In the genomic region with DNA sequence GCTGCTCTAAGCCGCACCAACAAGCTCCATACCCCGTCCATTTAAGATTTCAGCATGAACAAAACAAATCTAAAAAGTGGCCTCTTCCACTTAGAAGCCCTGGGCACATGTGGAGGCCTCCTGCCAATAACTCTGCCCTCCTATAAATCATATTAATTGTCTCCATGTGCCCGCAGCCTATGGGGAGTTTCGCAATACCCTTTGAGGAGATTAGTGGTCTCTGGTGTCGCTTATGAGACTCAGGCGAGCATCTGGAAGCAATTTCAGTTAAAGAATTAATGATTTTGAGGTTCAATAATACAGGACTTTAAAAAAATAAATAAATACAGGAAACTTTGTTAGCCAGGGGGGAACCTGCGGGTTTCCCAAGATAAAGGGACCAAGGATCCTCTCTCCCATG, we compare ENCODE assay signal across 21 mouse cellular contexts. TPM values are rescaled to one million over a fixed set of nuclear protein-coding genes. Genes with fewer than 3 reads are reported as not detected.
A peak's percentile ranks its signal among the peaks of the same experiment; 100 is the strongest.
DNase-seq lines count a peak whose midpoint lies in the region; ATAC-seq lines count a peak whose summit lies in the region.
"Had no signal": no experiment of that assay in that cellular context is flagged by ENCODE, and none has a peak within 500 bp of the region (broad histone marks: within the 10 kb centered on the region; RNA-seq: fewer than 3 reads in every experiment).

No protein-coding gene starts in this region.

- H3K4me2 ChIP-seq in neural tube, embryonic 15.5 days, result no peak overlapping the region
- no peak overlapping the region for H3K4me2 ChIP-seq in embryonic facial prominence, embryonic 11.5 days (ENCODE audit: low read depth, low read length)
- H3K4me2 ChIP-seq: neural tube, embryonic 12.5 days had no signal

- ATAC-seq in neural tube, embryonic 15.5 days (ENCODE audit: low FRiP score), result no peak
- ATAC-seq in embryonic facial prominence, embryonic 11.5 days (replicated peaks; ENCODE audit: insufficient number of reproducible peaks, low FRiP score, low TSS enrichment, low read depth), result no peak
- ATAC-seq: forebrain, postnatal 0 days; liver, postnatal 0 days had no signal

- peak; percentile 61 for DNase-seq in neural tube, embryonic 10.5 days (ENCODE audit: extremely low spot score, low spot score)
- DNase-seq in embryonic facial prominence, embryonic 11.5 days (ENCODE audit: low spot score), result peak; percentile 95
- DNase-seq in limb, embryonic 10.5 days (ENCODE audit: low spot score), result peak; percentile 80
- no peak for DNase-seq in testis, postnatal 10 days (ENCODE audit: low spot score)
- no peak for DNase-seq in cerebellum, postnatal 25 days
- DNase-seq in gastrocnemius, postnatal 36 days, result no peak
- DNase-seq: adrenal gland, adult 2 months; cerebellum, adult 9-10 months; forebrain, postnatal 0 days; heart, adult 11 months; heart, postnatal 36 days; kidney, adult 18-20 months; liver, postnatal 0 days; lung, postnatal 14 days; thymus, postnatal 14 days had no signal

- no peak overlapping the region for H3K4me3 ChIP-seq in neural tube, embryonic 15.5 days (replicated peaks)
- no peak overlapping the region for H3K4me3 ChIP-seq in embryonic facial prominence, embryonic 11.5 days (ENCODE audit: low read depth, low read length)
- H3K4me3 ChIP-seq in limb, embryonic 10.5 days, result no peak overlapping the region
- H3K4me3 ChIP-seq: megakaryocyte, embryonic 14.5 days; neural tube, embryonic 12.5 days had no signal

- 57% methylated on average over 7 of the region's 7 CpGs for WGBS in neural tube, embryonic 15.5 days
- WGBS in embryonic facial prominence, embryonic 11.5 days, result 26% methylated on average over 7 of the region's 7 CpGs
- WGBS in limb, embryonic 10.5 days, result 9% methylated on average over 7 of the region's 7 CpGs

- H3K4me1 ChIP-seq in neural tube, embryonic 15.5 days, result peaks cover 49% of the 10 kb centered on the region
- 0 out of 2 replicates have a peak, but pooled peaks cover 4% of the 10 kb centered on the region for H3K4me1 ChIP-seq in embryonic facial prominence, embryonic 11.5 days (ENCODE audit: control insufficient read depth, insufficient read depth, low read length)
- H3K4me1 ChIP-seq in limb, embryonic 10.5 days, result peaks cover 77% of the 10 kb centered on the region

- H3K9me3 ChIP-seq in neural tube, embryonic 15.5 days (replicated peaks), result no peaks in the 10 kb centered on the region
- H3K9me3 ChIP-seq in embryonic facial prominence, embryonic 11.5 days (replicated peaks; ENCODE audit: control insufficient read depth, low read length), result no peaks in the 10 kb centered on the region
- no peaks in the 10 kb centered on the region; the same call in 1 of the 2 replicates for H3K9me3 ChIP-seq in limb, embryonic 10.5 days (replicated peaks)
- H3K9me3 ChIP-seq: neural tube, embryonic 12.5 days had no signal

- H3K36me3 ChIP-seq in neural tube, embryonic 15.5 days, result no peaks in the 10 kb centered on the region
- H3K36me3 ChIP-seq in embryonic facial prominence, embryonic 11.5 days (replicated peaks; ENCODE audit: control insufficient read depth, insufficient read depth, low read depth, low read length), result no peaks in the 10 kb centered on the region
- peaks cover 7% of the 10 kb centered on the region; the same call in 1 of the 2 replicates for H3K36me3 ChIP-seq in limb, embryonic 10.5 days
- H3K36me3 ChIP-seq: neural tube, embryonic 12.5 days had no signal

- H3K27me3 ChIP-seq in neural tube, embryonic 15.5 days (replicated peaks), result peaks cover 35% of the 10 kb centered on the region
- H3K27me3 ChIP-seq in embryonic facial prominence, embryonic 11.5 days (ENCODE audit: control insufficient read depth, insufficient read depth, low read length), result peaks cover 5% of the 10 kb centered on the region; the same call in 1 of the 2 replicates
- H3K27me3 ChIP-seq in limb, embryonic 10.5 days (ENCODE audit: low read depth, poor library complexity, severe bottlenecking), result no peaks in the 10 kb centered on the region

- H3K9ac ChIP-seq in neural tube, embryonic 15.5 days (replicated peaks), result no peak overlapping the region
- H3K9ac ChIP-seq in embryonic facial prominence, embryonic 11.5 days (replicated peaks; ENCODE audit: low read length), result no peak overlapping the region
- H3K9ac ChIP-seq: forebrain, postnatal 0 days; liver, postnatal 0 days; neural tube, embryonic 12.5 days had no signal

- H3K27ac ChIP-seq in neural tube, embryonic 15.5 days (replicated peaks), result no peak overlapping the region
- no peak overlapping the region for H3K27ac ChIP-seq in embryonic facial prominence, embryonic 11.5 days (replicated peaks; ENCODE audit: low read depth, low read length)
- H3K27ac ChIP-seq in limb, embryonic 10.5 days, result peak overlapping the region; percentile 94
- H3K27ac ChIP-seq: kidney, postnatal 0 days; neural tube, embryonic 12.5 days had no signal

- intact Hi-C loops in gastrocnemius, postnatal 36 days (cut with DNase I), result loop anchor here (5.0 kb wide), 2 partner anchors 103 to 238 kb away; no protein-coding TSS in a partner anchor

RNA-seq across cellular contexts. Expression of a gene that starts 1.9 kb away (rescaled TPM):
- polyA plus RNA-seq in neural tube, embryonic 15.5 days (2015; fragmentation: Nextera tagmentation; extraction: Ambion mirVana), result 13.7 and 13.9 TPM in 2 replicates
- 30.9 and 31.0 TPM in 2 replicates for polyA plus RNA-seq in embryonic facial prominence, embryonic 11.5 days (2014; fragmentation: Nextera tagmentation; extraction: Ambion mirVana)
- 40.4 and 44.7 TPM in 2 replicates for polyA plus RNA-seq in limb, embryonic 10.5 days (2016; fragmentation: Nextera tagmentation; extraction: Ambion mirVana)
- total RNA-seq in gastrocnemius, postnatal 36 days (2021), result under 1 TPM; 0.18 to 0.22 TPM
- total RNA-seq: monocyte, adult 5-6 weeks had no signal
- polyA plus RNA-seq: liver, adult 2 months had no signal

Comparison
In these comparisons a context has a peak if more than half of its experiments do, and no peak if none do; other contexts are left out.
1. DNase-seq: peak in neural tube, embryonic 10.5 days (single experiment), embryonic facial prominence, embryonic 11.5 days (single experiment) and limb, embryonic 10.5 days (single experiment); none in testis, postnatal 10 days (single experiment), cerebellum, postnatal 25 days (0 of 2) and gastrocnemius, postnatal 36 days (0 of 2).